Mouse (Mus musculus) left cerebral cortex, postnatal 14 days (tissue): ENCODE measurements at regions not wholly inside any gene's neighbourhood (a gene's known extent, or its start where the extent isn't known, plus 50 kb on each side); places are given as distances from the start of the nearest gene placed in this dataset.

Source experiments
- DNase-seq, 2 experiments: peaks; one replicate each; pipeline ENCODE4 v3.0.0; 2021 to 2022; ENCODE audit warnings: low spot score in 2 of 2, mixed read lengths in 1 of 2
- intact Hi-C: fragments of 180-260 bp; cut with DNase I; formaldehyde crosslinking; loops from one replicate; pipeline ENCODE4 v1.15.1; 2025

DNA sequence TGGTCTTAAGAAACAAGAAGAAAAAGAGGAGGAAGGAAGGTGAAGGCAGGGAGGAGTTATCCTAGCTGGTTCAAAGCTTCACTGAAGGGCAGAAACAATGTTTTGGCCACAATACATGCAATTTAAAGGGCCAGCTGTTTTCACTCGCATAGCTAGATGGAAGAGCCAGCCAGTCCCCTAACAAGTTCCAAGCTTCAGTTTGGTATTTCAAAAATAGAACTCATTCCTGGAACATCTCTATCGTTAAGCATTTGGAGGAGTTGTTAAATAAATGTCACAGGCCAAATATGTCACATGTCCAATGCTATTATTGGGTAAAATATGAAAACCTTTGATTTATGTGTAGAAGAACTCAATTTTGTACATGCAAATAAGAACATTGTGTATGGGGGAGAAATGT is 194.8 kb downstream of the Tmsb4x start:
- intact Hi-C loops: no loop called here
- no peak for DNase-seq

DNA sequence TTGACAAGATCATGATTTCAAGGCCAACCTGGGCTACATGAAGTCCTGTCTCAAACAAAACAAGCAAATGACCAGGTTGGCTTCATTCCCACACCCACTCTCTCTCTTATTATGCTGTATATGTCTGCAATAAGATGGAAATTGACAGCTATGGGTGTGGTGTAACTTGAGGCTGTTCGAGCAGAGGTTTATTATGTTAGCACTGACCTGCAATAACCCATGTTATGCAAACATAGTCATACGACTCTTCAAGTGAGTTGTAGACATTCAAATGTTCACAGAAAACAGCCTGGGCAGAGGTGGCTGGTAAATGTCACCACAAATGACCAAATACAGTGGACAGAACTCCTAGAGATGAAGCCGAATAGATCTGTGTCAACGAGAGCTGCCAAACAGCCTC is 196.2 kb downstream of the Tmsb4x start:
- intact Hi-C loops: no loop called here
- no peak for DNase-seq

DNA sequence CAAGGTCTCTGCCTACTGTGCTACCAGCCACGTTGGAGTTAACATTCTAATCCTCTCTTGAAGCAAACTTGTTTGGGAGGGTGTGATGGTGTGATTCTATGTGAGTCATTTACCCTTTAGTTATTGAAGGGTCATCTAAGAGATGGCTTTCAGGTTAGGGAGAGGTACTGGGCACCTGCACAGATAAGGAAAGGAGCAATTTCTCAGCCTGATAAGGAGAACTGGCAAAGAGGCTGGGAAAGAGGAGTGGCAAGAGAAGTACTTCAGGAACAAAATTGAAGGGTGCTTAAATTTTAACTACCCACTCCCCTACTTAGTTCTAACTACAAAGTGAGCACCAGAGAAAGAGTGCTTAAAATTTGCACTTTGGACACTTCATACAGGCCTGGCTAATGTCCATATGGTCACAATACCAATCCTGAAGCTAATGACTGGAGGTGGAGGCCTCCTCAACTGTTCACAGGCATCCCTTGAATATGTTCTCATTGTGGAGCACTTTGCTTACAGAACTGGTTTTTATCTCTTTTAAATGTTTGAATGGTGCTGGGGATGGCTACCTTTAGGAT is 197.1 kb downstream of the Tmsb4x start:
- intact Hi-C loops: no loop called here
- DNase-seq: no peak

DNA sequence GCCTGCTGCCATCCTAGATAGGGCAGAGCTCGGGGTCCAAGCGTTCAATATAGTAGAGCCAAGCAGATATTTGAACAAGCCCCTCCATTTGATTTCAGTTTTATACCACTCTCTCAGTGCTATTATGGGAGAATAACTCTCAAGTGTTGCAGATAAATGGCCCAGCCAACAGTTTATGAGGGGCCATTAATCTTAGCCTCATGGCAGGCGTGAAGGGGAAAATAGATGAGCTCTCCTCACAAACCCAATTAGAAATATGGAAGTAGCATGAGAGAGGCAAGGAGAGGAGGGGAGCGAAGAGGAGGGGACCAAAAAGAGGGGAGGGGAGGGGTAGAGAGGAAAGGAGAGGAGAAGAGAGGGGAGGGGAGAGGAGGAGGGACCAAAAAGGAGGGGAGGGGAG is 213.3 kb downstream of the Tmsb4x start:
- DNase-seq: no peak
- intact Hi-C loops: no loop called here

DNA sequence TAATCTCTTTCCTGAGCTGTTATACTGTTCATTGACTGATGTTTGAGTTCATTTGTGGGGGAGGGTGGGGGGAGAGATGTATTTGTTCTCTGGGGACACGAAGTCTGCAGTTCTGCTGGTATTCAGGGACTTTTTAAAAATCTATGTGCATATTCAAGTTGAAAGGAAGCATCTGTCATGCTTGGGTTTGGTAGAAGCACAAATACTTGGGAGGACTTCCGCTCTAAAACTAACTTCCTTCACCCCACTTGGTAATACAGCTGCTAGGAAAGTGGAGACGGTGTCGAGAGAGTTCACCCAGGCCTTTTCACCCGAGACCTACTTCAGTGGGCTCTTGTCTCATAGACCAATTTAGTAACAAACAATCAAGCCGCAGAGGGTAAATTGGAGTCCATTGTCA is 228.1 kb downstream of the Tmsb4x start:
- intact Hi-C loops: no loop called here
- no peak for DNase-seq

DNA sequence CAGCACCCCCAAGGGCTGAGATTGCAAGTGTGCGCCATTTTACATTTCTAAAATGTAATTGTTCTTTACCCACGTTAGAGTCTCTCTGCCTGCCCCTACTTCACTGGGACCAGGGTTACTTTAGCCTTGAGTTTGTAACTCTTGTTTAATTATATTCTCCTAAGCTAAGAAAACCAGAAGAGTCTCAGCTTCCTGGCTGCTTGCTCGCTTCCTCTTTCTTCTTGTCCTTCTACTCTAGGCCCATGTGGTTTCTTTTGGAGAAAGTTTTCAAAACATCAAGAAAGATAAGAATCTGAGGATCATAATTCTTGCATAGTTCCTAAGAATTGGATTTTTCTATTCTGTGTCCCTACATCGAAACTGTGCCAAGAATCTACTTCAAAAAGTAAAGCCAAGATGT is 228.6 kb downstream of the Tmsb4x start:
- no peak for DNase-seq
- intact Hi-C loops: no loop called here

DNA sequence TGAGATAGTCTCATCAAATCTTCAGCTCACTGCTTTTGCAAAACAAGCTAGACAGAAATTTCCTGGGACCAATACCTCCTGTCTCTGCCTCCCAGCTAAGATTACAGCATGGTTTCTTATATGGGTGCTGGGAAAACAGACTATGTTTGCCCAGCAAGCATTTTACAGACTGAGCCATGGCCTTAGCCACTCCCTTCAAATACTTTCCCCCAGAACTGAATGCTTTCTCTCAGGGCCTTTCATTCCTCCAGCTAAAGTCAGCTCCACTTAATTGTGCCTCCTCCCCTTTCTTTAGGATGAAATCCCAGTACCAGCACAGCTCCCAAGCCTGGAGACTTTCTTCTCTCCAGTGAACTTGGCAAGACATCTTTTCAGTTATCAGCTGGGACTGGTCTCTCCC is 232.1 kb downstream of the Tmsb4x start:
- DNase-seq: no peak
- intact Hi-C loops: no loop called here

DNA sequence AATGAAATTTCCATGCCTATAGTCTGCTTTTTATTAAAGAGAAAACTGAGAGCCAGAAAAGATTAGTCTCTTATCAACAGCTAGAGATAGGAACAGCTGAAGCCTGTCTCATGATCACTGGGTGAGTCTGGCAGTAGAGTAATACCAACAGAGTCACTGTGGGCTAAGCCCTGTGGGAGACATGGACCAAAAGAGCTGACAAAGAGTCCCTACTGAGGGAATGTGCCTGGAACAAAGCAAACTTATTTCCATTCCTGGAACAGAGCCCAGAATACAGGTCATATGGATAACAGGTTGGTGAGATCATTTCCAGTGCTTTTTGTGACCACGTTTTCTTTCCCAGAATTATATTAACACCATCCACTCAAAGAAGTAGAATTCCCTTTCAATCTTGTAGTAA is 237.4 kb downstream of the Tmsb4x start:
- intact Hi-C loops: no loop called here
- DNase-seq: no peak

DNA sequence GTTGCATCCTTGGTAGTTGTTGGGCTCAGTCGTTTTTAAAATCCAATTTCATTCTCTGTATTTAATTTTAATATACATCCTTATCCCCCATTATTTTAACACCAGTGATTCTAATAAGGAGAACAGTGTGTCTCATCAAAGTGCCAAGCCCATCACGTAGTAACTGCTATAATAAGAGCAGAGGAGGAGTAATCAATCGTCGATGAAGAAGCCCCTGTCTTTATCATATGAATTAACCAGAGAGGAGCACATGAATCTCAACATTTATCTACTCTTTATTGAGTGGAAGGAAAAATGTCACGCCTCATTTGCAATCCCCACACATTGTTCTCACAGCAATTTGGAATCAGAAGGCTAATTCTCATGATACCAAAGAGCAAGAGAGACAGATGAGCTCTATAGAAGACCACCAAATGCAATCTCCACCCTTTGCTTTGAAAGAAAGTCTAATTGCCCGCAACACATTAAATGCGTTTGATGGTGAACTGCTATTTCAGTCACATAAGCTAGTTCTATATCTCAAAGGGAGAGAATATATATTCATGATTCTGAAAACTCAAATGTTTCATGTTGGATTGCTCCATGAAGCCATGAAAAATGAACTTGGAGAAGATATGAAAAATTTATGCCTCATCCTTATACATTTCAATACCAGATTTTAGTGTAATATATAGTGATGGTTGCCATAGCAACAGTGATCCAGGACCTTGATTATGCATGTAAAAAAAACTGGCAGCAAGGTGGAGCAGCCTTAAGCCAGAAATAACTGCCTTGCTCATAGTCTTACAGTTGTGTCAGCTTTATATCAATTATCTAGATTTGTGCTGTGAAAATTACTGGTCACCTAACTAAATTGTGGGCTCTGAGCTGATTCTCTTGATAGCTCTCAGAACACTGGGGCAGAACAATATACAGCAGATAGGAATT is 244.2 kb downstream of the Tmsb4x start:
- peak in 1 of 2 experiments; percentile 18 for DNase-seq
- intact Hi-C loops: no loop called here

DNA sequence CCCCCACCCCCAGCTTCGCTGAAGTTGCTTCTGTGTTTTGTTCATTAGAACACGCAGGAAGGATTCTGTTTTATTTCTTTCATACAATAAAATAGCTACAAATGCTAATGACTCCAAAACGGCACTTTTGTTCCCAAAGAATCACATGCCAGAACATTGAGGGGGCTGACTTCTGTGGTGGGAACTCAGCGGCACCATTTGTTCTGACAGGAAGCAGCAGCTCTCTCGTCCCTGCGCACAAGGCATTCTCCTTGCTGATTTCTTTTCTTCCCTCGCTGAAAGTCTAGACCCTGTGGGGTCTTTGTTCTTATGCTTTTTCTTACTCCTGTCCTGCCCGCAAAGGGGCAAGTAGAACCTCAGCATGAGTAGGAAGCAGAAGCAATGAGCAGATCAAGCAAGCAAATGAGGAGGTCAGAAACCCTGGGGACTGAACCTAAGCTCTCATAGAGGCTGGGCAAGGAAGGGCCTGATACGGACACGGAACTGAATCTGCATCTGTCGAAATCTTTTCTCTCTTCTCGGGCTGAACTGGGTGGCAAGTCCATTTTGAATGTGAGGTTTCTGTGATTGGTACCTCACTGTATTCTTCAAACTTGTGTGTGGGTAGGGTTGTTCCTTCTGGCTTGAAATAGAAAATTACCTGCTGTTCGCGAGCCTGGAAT is 256.5 kb downstream of the Tmsb4x start:
- intact Hi-C loops: no loop called here
- DNase-seq: peak; percentile 32 to 55

DNA sequence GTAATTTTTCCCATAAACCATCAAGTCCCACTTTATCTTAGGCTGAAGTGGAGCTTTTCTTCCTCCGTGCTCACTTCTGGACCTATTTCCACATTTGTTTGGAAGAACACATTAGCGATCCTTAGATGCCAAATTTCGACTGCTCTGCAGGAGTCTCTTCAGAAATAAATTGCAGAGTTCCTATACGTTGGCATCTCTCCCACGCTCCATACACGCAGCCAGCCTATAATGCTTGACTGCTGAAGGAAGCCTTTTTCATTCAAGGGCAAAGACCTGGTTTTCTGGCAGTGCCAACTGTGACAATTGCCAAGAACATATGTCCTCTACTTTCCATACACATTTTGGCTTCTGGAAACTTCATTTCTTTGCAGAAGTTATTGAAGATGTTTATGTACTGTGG is 258.1 kb downstream of the Tmsb4x start:
- no peak for DNase-seq
- intact Hi-C loops: no loop called here

DNA sequence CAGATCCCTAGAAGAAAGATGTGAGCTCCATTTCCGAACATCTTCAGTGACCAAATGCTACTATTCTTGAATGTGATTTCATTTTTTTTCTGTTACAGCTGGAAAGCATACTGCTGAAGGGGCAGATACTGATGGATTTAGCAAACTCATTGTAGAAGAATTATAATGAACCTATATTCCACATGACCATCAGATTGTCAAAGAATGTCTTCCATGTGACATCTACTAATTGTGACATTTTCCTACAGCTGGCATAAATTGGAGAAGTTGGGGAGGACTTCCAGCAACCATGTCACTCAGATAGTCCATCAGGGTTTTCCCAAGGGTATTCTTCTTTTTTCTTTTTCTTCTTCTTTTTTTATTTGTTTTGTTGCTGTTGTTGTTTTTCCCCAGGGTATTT is 263.2 kb downstream of the Tmsb4x start:
- intact Hi-C loops: no loop called here
- DNase-seq: no peak

DNA sequence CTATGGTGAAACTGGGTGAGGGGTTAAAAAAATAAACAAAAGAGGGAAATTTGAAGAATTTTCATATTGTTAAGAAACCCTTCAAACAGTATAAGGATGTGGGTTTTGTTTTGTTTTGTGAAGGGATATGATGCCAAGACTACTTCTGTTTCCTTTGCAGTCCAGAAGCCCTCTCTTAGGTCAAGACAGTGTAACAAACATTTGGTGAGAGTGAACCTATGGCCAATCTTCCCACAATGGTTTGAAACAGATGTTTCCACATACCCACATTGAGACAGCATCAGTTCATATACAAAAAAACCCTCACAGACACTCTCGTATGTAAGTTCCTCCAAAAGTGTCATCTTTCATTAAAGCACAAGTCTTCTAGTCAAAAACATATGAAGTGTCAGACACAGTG is 263.6 kb downstream of the Tmsb4x start:
- intact Hi-C loops: no loop called here

DNA sequence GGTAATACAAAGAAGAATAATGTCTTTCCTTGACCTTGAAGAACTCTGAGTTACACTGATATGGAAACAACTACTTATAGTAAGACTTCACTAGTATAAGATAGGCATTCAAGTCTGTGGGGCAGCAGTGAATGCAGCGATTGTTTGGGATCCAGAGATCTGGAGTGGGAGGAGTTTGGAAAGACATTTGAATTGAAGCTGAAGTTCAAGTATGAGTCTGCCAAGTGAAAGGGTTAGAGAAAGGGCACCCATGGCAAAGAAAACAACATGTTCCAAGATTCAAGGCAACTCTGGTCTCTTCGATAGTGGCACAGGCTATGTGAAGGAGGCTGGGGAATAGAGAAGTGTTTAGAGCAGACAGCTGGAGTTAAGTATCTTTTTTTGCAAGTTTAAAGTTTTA is 275.3 kb downstream of the Tmsb4x start:
- no peak for DNase-seq
- intact Hi-C loops: no loop called here

More for the DNA sequence above, 263.6 kb downstream of the Tmsb4x start:
- no peak for DNase-seq

DNA sequence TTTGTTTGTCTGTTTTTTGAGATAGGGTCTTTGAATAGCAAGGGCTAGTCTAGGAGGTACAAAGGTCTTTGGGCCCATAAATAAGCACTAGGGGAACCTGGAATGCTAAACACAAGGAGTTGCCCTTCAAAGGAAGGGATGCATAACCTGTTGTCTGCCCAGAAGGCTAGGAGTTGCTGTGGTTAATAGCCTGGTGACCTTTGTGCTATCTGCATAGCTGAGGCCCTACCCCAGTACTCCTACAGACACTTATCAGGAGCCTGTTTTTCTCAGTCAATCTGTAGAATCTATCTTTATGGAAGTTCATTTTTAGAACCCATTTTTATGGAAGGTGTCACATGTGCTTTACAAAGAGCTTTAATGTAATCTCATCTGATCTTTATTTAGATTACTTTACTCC is 276.6 kb downstream of the Tmsb4x start:
- intact Hi-C loops: no loop called here
- no peak for DNase-seq

DNA sequence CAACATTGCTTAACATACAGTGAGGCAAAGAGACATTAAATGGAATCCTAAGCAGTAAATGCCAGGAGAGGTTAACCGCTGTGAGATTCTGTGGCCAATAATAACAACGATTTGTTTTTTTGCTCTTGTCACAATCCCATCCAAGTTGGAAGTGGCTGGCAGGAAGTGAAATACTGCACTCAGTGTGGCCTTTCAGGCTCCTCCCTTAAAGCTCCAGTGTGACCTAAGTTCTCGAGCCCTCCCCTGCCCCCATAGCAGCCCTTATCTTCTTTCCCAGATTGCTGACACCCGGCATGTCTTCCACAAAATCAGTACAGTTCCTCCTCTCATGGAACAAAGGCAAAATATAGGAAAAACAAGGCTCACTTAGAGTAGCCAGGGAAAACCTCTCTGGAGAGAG is 278.1 kb downstream of the Tmsb4x start:
- intact Hi-C loops: no loop called here
- DNase-seq: no peak

DNA sequence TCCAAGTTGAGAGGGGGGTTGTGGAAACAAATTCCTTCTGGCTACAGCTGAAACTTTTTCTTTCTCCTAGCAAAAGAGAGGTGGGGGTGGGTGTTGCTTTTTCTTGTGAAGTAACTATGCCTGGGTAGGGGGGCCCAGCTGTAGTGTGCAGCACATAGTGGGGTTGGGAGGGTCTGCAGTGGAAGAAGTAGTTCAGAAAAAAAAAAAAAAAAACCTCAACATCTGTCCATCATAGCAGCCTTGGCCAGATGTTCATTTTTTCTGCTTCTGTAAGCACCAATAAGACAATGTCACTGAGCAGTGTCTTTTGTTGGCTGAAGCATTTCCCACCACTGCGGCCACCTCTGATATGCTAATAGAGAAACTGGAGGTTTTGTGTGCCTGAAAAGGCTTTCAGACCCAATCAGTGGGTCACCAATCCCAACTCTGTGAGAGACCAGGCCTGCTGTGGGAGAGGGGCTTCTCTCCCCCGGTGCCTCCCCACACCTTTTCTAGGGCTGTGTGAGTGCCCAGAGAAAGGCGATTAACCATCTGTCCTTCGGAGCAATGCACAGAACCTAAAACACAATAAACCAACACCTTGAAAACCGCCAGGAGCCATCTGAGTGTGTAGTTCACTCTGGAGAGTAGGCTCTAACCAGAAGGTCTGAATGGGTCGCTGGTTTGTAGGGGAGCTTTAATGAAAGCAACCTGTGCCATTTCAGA is 279.2 kb downstream of the Tmsb4x start:
- DNase-seq: no peak
- intact Hi-C loops: no loop called here

DNA sequence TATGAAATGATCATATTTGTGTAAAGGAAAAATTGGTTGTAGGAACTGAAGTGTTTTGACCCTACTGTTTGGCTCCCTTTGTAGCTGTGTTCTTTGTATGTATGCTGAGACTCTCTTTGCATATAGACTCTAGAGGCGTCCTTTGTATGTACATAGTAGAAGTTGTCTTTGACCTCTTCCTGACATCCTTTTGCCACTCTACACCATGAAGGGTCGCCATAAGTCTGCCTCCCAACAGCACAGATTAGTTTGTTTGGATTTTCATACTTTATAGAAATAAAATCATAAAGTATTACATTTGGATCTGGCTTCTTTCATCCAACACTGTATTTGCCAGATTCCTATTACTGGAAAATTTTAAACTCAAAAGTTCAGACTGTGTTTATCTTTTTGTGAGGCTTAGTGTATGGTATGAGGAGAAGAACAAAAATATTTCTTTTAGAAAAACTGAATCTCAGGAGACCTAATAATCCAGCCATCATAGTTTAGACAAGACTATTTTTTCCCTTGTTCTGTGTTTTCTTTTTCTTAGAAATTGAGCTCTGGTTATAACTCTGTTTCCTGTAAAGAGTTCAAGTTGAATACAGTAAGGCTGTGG is 293.7 kb downstream of the Tmsb4x start:
- intact Hi-C loops: no loop called here
- DNase-seq: no peak

DNA sequence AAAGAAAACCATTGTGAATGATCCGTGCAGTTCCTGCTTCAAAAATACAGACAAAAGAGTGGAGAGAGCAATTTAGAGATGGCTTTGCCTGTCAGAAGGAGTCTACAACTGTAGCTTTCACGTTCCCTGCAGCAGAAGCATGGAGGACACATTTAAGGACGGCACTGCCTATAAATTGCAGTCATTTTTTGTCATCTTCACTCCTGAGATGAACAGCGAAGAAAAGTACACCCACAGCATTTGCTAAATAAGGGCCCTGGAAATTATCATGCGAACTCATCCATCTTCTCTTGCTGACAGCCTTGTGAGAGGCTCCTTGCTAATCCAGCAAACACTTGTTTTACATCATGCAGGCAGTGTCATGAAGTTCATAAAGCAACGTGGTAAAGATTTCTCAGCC is 302.5 kb downstream of the Tmsb4x start:
- intact Hi-C loops: no loop called here
- peak; percentile 3 to 8 for DNase-seq

DNA sequence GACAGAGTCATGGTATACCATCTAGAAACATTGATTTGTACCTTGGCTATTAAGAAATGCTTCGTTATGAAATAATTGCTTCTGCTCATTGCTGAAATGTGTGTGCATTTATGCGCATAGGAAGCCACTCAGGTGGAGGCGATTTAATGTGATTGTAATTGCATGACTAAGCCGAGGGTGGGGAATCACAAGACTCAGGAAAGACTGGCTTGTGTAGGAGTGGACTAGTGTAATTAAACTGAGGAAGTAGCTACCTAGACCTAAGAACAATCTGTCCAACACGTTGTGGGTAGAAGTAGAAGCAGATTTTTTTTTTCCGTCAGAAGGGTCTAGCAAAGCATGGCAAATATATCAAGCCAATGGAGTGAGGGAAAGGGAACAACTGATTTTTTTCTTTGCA is 308.4 kb downstream of the Tmsb4x start:
- intact Hi-C loops: no loop called here
- DNase-seq: no peak
